Mouse (Mus musculus) stomach, postnatal 0 days (tissue): ENCODE results near the gene Ppp2r5a.

Experiments used
- CTCF ChIP-seq: IDR thresholded peaks from 2 replicates; pipeline ENCODE4 v1.5.1; 2016; ENCODE audit warnings: antibody characterized with exemption, low read depth, mild to moderate bottlenecking, moderate library complexity
- EP300 ChIP-seq: optimal IDR thresholded peaks from 2 replicates; pipeline ENCODE3; 2016; ENCODE audit warnings: antibody characterized with exemption

GRCm38 (mm10) chr1:191403074-191403473 is at the start of gene Ppp2r5a:
- TF ChIP-seq CTCF (no peak), EP300 (no peak)
